Mouse (Mus musculus) splenic B cell, adult 2 months (primary cell): ENCODE measurements around the gene Gm7137.
"Not testable (repeated sequence)": the region's sequence is repeated elsewhere in the genome, so short reads cannot be mapped to it uniquely, and the experiment has no call there.

Source experiments
- DNase-seq: peaks from one replicate; pipeline ENCODE4 v3.0.0-alpha.2; 2011; ENCODE audit warnings: low read depth, low spot score
- H3K27me3 ChIP-seq: 2 replicates; pipeline ENCODE4 v1.6.1; 2012; ENCODE audit warnings: mild to moderate bottlenecking, low read length, moderate library complexity, mixed read lengths; ENCODE audit not compliant: control insufficient read depth, poor library complexity, insufficient read depth, severe bottlenecking
- H3K36me3 ChIP-seq: 2 replicates; pipeline ENCODE4 v1.6.1; 2012; ENCODE audit warnings: mild to moderate bottlenecking, low read length, moderate library complexity, mixed read lengths; ENCODE audit not compliant: control insufficient read depth, poor library complexity, insufficient read depth, severe bottlenecking

Gm7137 gene

DNA sequence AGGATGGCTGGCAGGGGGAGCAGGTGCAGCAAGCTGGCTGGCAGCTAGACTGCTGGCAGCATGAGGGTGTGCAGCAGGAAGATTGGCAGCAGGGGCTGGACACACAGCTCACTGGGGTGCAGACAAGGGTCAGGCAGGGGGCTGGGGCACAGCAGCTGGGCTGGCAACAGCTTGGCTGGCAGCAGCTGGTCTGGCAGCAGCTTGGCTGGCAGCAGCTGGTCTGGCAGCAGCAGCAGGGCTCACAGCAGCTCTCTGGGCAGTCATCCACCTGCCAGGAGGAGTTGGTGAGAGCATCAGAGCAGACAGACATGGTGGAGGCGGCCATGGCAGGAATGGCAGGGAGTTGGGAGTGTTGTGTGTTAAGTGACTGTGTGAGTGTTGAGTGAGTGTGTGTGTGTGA lies at the start of gene Gm7137:
Gene Gm7137, minus strand, starts transcription at position 325 of the 400 bp plus-strand sequence.
- H3K36me3 ChIP-seq, DNase-seq, H3K27me3 ChIP-seq: not testable (repeated sequence)

DNA sequence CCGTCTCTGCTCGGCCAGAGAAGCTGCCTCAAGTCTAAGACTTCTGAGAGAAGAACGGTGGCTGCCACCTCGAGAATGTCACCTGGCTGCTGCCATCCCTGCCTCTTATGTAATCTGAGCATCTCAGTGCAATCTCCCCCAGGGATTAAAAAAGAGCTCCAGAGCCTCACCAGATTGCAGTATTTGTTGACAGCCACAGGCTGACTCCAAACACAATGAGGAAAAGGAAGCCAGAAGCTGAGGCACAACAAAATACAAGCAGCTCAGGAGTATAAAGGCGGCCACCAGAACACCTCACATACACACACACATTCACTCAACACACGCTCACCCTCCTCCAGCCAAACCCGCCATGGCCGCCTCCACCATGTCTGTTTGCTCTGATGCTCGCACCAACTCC lies 47.6 kb upstream of the Gm7137 start, which contains the start of gene Krtap10-10:
Gene Krtap10-10, plus strand, starts transcription at position 301 of the 400 bp plus-strand sequence.
- no peaks in the 10 kb centered on the region for H3K27me3 ChIP-seq
- no peak for DNase-seq
- no peaks in the 10 kb centered on the region for H3K36me3 ChIP-seq

DNA sequence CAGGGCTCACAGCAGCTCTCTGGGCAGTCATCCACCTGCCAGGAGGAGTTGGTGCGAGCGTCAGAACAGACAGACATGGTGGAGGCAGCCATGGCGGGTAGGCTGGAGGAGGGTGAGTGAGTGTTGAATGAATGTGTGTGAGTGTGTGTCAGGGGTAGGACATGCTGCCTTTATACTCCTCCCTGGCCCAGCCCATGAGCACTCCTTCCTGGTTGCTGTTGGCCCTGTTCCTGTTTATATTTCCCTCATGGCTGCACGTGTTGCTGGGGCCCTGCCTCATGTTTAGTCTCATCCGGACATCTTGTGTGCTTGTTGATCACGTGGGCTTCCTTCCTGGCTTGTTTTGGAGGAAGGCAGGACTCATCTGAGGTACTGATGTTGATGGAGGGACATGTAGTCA lies 39.0 kb upstream of the Gm7137 start, which contains the start of gene Krtap10-4:
Gene Krtap10-4, minus strand, starts transcription at position 145 of the 400 bp plus-strand sequence.
- no peak for DNase-seq
- no peaks in the 10 kb centered on the region for H3K27me3 ChIP-seq
- H3K36me3 ChIP-seq, result no peaks in the 10 kb centered on the region

DNA sequence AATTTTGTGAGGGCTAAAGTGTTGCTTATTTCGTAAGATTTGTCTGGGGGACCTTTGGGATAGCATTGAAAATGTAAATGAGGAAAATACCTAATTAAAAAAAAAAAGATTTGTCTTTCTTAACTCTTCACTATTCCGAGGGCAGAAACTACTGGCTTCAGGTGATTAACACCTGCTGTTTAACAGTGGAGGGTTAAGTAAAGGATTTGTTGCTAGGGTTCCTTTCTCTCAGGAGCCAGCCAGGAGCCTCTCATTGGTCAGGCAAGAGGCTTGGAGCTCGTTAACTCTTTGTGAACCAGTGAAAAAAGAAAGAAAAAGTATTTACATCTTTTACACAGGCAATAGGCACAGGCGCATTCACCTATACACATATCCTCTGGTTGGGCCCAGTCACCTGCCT lies 31.2 kb upstream of the Gm7137 start:
- no peaks in the 10 kb centered on the region for H3K27me3 ChIP-seq
- DNase-seq, result no peak
- no peaks in the 10 kb centered on the region for H3K36me3 ChIP-seq

DNA sequence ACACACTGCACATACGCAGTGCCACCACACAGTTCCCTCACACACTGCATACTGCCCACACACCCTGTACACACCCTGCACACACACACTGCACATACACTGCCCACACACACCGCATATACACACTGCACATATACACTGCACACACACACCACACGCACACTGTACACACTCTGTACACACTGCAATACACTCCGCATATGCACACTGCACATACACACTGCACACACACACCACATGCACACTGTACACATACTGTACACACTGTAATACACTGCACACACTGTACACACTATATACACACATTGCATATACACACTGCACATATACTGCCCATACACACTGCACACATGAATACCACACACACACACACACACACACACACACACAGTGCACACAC lies 30.5 kb upstream of the Gm7137 start:
- no peaks in the 10 kb centered on the region for H3K27me3 ChIP-seq
- DNase-seq, result no peak
- H3K36me3 ChIP-seq, result no peaks in the 10 kb centered on the region

DNA sequence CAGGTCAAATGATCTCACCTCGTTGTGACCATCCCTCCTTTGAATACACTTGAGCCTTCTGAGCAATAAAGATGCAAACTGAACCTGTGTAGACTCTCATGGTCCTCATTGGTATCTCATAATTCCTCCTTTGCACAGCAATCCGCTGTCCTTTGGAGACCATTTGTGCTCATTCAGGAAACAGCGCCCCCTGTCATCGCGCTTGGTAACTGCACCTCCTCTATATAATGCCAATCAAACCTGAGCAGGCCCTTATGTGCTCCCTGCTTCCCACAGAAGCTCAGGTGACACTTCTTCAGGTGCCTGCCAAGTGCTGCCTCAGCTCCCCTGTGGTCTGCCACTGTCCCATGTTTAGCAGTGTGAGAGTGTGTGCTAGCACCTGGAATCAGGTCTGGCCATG lies 27.5 kb upstream of the Gm7137 start:
- Histone ChIP-seq H3K27me3 (no peaks in the 10 kb centered on the region), H3K36me3 (no peaks in the 10 kb centered on the region)
- peak; percentile 49 for DNase-seq

DNA sequence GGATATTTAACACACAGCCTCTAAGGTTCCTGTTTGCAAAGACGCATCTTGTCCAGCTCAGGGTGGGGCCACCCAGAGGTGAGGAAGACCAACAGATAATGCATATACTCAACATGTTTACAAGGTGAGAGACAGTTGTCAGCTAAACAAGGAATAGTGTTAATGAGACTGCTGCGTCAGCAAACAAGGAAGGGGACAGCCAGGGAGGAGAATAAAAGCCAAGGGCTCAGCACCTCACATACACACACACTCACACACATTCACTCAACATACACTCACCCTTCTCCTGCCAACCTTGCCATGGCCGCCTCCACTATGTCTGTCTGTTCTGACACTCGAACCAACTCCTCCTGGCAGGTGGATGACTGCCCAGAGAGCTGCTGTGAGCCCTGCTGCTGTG lies 26.4 kb upstream of the Gm7137 start, which contains the start of gene Gm2696:
Gene Gm2696, plus strand, starts transcription at position 301 of the 400 bp plus-strand sequence.
- DNase-seq, result no peak
- Histone ChIP-seq H3K27me3 (no peaks in the 10 kb centered on the region), H3K36me3 (no peaks in the 10 kb centered on the region)

DNA sequence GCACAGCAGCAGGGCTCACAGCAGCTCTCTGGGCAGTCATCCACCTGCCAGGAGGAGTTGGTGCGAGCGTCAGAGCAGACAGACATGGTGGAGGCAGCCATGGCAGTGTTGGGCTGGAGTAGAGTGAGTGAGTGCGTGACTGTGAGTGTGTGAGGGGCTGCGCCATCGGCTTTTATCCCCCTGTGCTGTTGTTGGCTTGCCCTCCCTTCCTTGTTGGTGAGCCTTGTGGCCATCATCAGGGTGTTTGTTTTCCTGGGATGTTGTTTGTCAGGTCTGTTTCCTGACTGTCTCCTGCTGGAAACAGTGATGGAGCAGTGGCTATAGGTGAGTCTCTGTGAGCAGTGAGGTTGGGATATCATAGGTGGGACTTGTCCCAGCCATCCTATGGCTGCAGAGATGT lies 23.7 kb upstream of the Gm7137 start, which contains the start of gene Gm9507:
Gene Gm9507, minus strand, starts transcription at position 101 of the 400 bp plus-strand sequence.
- H3K27me3 ChIP-seq, result no peaks in the 10 kb centered on the region
- DNase-seq, result no peak
- H3K36me3 ChIP-seq, result no peaks in the 10 kb centered on the region

DNA sequence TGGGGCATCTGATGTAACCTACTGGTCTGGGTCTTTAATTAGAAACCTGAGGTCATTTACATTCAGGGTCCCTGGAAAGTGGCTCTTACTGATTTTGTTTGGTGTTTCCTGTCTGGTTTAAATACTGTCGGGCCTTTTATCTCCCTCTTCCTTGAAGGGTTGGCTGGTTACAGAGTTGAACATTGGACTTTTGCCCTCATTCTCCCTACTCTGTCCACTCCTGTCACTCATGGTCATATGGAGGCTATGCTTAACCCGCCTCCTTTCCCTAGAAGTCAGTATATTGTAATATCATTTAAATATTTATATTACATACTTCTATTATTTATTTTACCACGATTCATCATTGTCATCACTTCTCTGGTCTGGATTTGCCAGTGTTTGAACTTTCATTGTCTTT lies 16.1 kb upstream of the Gm7137 start:
- Histone ChIP-seq H3K27me3 (no peaks in the 10 kb centered on the region), H3K36me3 (no peaks in the 10 kb centered on the region)
- DNase-seq, result no peak

DNA sequence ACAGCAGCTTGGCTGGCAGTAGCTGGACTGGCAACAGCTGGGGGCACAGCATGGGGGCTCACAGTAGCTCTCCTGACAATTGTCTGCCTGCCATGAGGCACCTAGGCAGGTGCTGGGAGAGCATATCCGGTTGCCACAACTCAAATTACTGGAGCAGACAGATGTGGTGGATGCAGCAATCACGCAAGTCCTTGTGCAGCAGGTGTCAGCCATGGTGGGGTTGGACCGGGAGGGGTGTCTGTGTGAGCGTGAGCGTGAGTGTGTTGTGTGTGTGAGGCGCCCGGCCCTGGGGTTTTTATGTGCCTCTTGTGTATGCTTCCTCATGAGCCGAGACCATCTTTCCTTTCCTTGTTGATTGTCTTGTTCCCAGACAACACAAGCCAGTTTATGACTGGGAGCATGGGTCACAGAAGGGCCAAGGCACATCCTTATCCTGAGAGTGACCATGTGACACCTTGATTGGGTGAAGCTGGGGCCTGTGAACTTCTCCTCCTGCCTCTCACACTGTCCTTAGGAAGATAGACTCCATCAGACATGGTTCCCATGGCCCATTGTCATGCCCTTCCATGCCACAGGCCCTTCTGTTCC lies 11.0 kb upstream of the Gm7137 start, which contains the start of gene Gm19668:
Gene Gm19668, minus strand, starts transcription at position 213 of the 588 bp plus-strand sequence.
- Histone ChIP-seq H3K27me3 (no peaks in the 10 kb centered on the region), H3K36me3 (no peaks in the 10 kb centered on the region)
- no peak for DNase-seq

DNA sequence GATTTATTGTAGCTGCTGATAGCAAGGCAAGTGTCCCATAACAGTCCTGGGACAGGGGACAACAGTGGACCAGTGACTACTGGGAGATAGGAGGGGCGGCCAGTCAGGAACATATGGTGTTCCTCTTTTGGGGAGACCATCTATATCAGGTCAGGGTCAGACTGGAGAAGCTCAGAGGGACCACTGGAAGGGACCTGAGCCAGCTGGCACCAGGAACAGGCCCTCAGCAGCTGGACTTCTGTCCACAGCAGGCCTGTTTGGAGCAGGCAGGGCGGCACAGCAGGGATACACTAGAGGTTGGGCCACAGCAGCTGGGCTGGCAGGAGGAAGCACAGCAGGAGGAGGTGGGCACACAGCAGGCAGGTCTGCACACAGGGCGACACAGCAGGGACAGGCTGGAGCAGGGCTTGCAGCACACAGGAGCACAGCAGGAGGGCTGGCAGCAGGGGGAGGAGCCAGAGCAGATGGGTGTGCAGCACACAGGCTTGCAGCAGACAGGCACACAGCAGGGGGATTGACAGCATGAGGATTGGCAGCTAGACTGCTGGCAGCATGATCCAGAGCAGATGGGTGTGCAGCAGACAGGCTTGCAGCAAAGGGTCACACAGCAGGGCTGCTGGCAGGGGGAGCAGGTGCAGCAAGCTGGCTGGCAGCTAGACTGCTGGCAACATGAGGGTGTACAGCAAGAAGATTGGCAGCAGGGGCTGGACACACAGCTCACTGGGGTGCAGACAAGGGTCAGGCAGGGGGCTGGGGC lies 10.3 kb upstream of the Gm7137 start:
- not testable (repeated sequence) for H3K27me3 ChIP-seq, DNase-seq, H3K36me3 ChIP-seq

DNA sequence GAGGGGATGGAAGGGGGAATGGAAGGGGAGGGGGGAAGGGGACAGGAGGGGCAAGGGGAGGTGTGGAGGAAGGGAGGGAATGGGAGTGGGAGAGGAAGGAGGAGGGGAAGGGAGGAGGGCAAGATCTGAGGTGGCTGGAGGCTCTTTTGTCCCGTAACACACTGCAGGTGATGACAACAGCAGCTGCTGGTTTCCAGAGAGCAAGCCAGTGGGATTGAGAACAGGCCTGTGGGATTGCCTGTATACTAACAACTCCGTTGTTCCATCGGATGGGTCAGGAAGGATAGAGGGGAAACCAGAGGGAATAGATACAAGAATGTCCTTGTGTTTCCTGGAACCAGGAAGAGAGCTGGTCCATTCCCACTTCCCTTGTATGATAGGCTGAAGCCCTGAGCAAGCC lies 9.7 kb upstream of the Gm7137 start:
- Histone ChIP-seq H3K27me3 (no peaks in the 10 kb centered on the region), H3K36me3 (no peaks in the 10 kb centered on the region)
- DNase-seq, result no peak

DNA sequence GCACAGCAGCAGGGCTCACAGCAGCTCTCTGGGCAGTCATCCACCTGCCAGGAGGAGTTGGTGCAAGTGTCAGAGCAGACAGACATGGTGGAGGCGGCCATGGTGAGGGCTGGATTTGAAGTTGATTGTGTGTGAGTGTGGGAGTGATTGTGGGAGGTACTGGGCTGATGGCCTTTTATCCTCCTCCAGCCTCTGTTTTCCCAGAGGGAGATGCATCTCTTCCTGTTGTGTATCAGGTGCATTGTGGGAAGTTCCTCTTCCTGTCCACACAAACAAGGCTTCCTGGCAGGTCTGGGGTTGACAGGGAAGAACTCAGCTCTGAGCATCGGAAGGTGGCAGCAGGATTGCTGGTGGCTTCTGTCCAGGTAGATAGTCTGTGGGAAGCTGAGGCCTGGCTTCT lies 7.0 kb upstream of the Gm7137 start, which contains the start of gene Gm9639:
Gene Gm9639, minus strand, starts transcription at position 101 of the 400 bp plus-strand sequence.
- no peak for DNase-seq
- H3K36me3 ChIP-seq, result no peaks in the 10 kb centered on the region
- no peaks in the 10 kb centered on the region for H3K27me3 ChIP-seq

DNA sequence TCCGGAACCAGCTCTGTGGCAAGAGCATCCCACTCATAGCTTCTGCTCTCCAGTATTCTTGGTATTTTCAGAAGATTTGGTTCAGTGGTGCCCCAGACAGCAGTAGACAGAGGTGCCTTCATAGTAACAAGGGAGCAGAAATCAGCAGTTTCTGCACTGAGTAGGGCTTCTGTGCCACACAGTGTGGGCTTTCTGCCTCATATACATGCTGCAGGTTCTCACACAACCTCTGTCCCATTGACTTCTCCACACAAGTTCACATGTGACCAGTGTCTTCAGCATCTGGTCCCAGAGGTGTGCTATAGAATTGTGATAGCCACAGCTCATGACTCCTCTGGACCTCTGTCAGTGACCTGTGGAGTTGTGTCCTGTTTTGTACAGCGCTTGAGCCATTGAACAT lies 621 bp upstream of the Gm7137 start:
- no peaks in the 10 kb centered on the region for H3K27me3 ChIP-seq

DNA sequence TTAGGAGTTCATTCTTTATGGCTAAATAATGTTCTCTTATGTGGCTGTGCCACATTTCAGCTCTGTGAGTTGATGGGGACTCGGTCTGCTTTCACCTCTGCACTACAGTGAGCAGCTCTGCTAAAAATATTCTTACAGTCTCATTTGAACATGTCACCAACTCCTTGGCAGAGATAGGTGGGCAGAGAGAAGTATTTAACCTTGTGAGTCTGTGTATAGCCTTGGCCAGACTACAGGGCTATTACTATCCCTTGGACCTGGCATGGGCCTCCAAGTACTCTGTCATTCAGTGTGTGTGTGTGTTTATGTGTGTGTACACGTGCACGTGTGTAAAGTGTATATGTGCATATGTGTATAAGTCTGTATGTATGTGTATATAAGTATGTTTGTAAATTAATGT lies 4.6 kb downstream of the Gm7137 start:
- H3K36me3 ChIP-seq, DNase-seq, H3K27me3 ChIP-seq: not testable (repeated sequence)

More for the DNA sequence above, 621 bp upstream of the Gm7137 start:
- H3K36me3 ChIP-seq, result no peaks in the 10 kb centered on the region
- no peak for DNase-seq
